Mouse (Mus musculus): ENCODE measurements around the gene Ugt2b37.
"Not testable (repeated sequence)": the region's sequence is repeated elsewhere in the genome, so short reads cannot be mapped to it uniquely, and the experiment has no call there.

The Ugt2b37 gene

GRCm38 (mm10) chr5:87254676-87255075, at the start of gene Ugt2b37:
Ugt2b37 (minus strand) TSS chr5:87254804.
- not testable (repeated sequence) for DNase-seq (ENCODE audit: low spot score in 2 of 2)

- not testable (repeated sequence) for DNase-seq (ENCODE audit: low spot score in 2 of 2)
These were observed 31.6 kb upstream of the Ugt2b37 start for GRCm38 (mm10) chr5:87286180-87286579.

- not testable (repeated sequence) for DNase-seq (ENCODE audit: low spot score in 2 of 2)
These were observed 21.4 kb upstream of the Ugt2b37 start for GRCm38 (mm10) chr5:87275986-87276385.

GRCm38 (mm10) chr5:87275581-87275980, 21.0 kb upstream of the Ugt2b37 start:
- DNase-seq (ENCODE audit: low spot score in 2 of 2), result no peak

- DNase-seq (ENCODE audit: low spot score in 2 of 2), result no peak
These were observed 1.2 kb upstream of the Ugt2b37 start for GRCm38 (mm10) chr5:87255831-87256230.

GRCm38 (mm10) chr5:87242140-87242539, 12.5 kb downstream of the Ugt2b37 start:
- not testable (repeated sequence) for DNase-seq (ENCODE audit: low spot score in 2 of 2)

- DNase-seq (ENCODE audit: low spot score in 2 of 2), result not testable (repeated sequence)
These were observed 58.2 kb downstream of the Ugt2b37 start for GRCm38 (mm10) chr5:87196430-87196829.
